Mouse (Mus musculus) small intestine, adult 2 months (tissue): ENCODE results near the gene Hoxb3.

ENCODE experiments used
- CTCF ChIP-seq: fragments of 200-500 bp; IDR thresholded peaks from 2 replicates; pipeline ENCODE4 v1.5.1; 2012; ENCODE audit warnings: low read depth, mild to moderate bottlenecking, control low read depth, inconsistent platforms, low read length, moderate library complexity, mixed read lengths; ENCODE audit not compliant: insufficient replicate concordance, insufficient read length; ENCODE audit errors: extremely low read depth
- POLR2A ChIP-seq: fragments of 200-500 bp; IDR thresholded peaks from 2 replicates; pipeline ENCODE4 v1.6.1; 2012; ENCODE audit warnings: low read depth, mild to moderate bottlenecking, control low read depth, inconsistent platforms, low read length, moderate library complexity

GRCm38 (mm10) chr11:96334002-96334364 lies 10.9 kb downstream of the Hoxb3 start:
- no peak for TF ChIP-seq POLR2A
- no peak for TF ChIP-seq CTCF
